Mouse (Mus musculus) spleen, postnatal 14 days (tissue): ENCODE data around the gene Gm21874.
"Not testable (repeated sequence)": the region's sequence is repeated elsewhere in the genome, so short reads cannot be mapped to it uniquely, and the experiment has no call there.

ENCODE experiments used
- DNase-seq, 2 experiments: peaks; one replicate each; pipeline ENCODE4 v3.0.0; 2021 to 2022; ENCODE audit warnings: low spot score in 2 of 2

Gene Gm21874

GRCm38 (mm10) chrY:9416048-9416447, at the start of gene Gm21874:
TSS of gene Gm21874 (minus strand) at chrY:9416148.
- not testable (repeated sequence) for DNase-seq
